Mouse (Mus musculus) liver, embryonic 16.5 days (tissue): Measurements from ENCODE around the gene Gm20431. TPM values are rescaled to one million over a fixed set of nuclear protein-coding genes. Genes with fewer than 3 reads are reported as not detected.
A peak's percentile ranks its signal among the peaks of the same experiment; 100 is the strongest.

ENCODE experiments used
- ATAC-seq: fragments of 200-750 bp; cut with Nextera tagmentation; 2 replicates; pipeline ENCODE4 v1.8.0; 2017; ENCODE audit warnings: low read depth, mild to moderate bottlenecking, moderate number of reproducible peaks, moderate library complexity
- H3K27ac ChIP-seq: fragments of 300-500 bp; sonication (generic); 2 replicates; pipeline ENCODE4 v1.5.1; 2014; ENCODE audit warnings: mild to moderate bottlenecking, low read length
- H3K27me3 ChIP-seq: fragments of 300-500 bp; sonication (generic); 2 replicates; pipeline ENCODE4 v1.6.1; 2014; ENCODE audit warnings: low read depth, low read length, mixed read lengths; ENCODE audit not compliant: control insufficient read depth, insufficient read depth
- H3K36me3 ChIP-seq: fragments of 300-500 bp; sonication (generic); 2 replicates; pipeline ENCODE4 v1.6.1; 2014; ENCODE audit warnings: mild to moderate bottlenecking; ENCODE audit not compliant: control insufficient read depth, insufficient read depth
- H3K4me1 ChIP-seq: fragments of 300-500 bp; sonication (generic); 2 replicates; pipeline ENCODE4 v1.6.1; 2014; ENCODE audit warnings: low read depth, low read length, mixed read lengths; ENCODE audit not compliant: control insufficient read depth
- H3K4me2 ChIP-seq: fragments of 300-500 bp; sonication (generic); 2 replicates; pipeline ENCODE4 v1.6.1; 2014; ENCODE audit warnings: low read depth, low read length, mixed read lengths
- H3K4me3 ChIP-seq: fragments of 300-500 bp; sonication (generic); 2 replicates; pipeline ENCODE4 v1.5.1; 2014; ENCODE audit warnings: low read depth, mild to moderate bottlenecking, low read length
- H3K9ac ChIP-seq: fragments of 300-500 bp; sonication (generic); 2 replicates; pipeline ENCODE4 v1.6.1; 2014; ENCODE audit warnings: low read depth, low read length
- H3K9me3 ChIP-seq: fragments of 300-500 bp; sonication (generic); replicated peaks from 2 replicates; pipeline ENCODE4 v1.6.1; 2016; ENCODE audit warnings: low read length; ENCODE audit not compliant: control insufficient read depth
- WGBS: fragments of 180-500 bp; shearing (Covaris S2); extraction: QIAGEN DNeasy Blood & Tissue Kit; methylation state at CpG from one replicate; pipeline ENCODE4 v1.1.7; 2014; ENCODE audit not compliant: insufficient replicate concordance; 5-methylcytosine and 5-hydroxymethylcytosine counted together
- polyA plus RNA-seq: library from polyadenylated mRNA; unstranded; fragments of >200 nt; fragmentation: Nextera tagmentation; extraction: Ambion mirVana; gene quantifications from 2 replicates; pipeline ENCODE4 v1.2.1, GENCODE M21; 2015

The Gm20431 gene
- polyA plus RNA-seq, 1 experiment from 2014 or later = not detected

- no peak for ATAC-seq
- Histone ChIP-seq H3K27ac (no peak overlapping the region), H3K4me3 (no peak overlapping the region), H3K9me3 (no peaks in the 10 kb centered on the region), H3K27me3 (no peaks in the 10 kb centered on the region), H3K36me3 (peaks cover 24% of the 10 kb centered on the region), H3K4me2 (no peak overlapping the region), H3K4me1 (peaks cover 7% of the 10 kb centered on the region), H3K9ac (no peak overlapping the region)
- WGBS = 86% methylated on average over 4 of the region's 4 CpGs
These were observed 54.6 kb downstream of the Gm20431 start for GRCm38 (mm10) chr2:167606745-167607123.

- H3K36me3 ChIP-seq = peaks cover 24% of the 10 kb centered on the region
- H3K27ac ChIP-seq = peak overlapping the region; percentile 14; the same call in 1 of the 2 replicates
- ATAC-seq = no peak
- H3K9me3 ChIP-seq = no peaks in the 10 kb centered on the region
- H3K4me1 ChIP-seq = peaks cover under 1% of the 10 kb centered on the region
- H3K4me2 ChIP-seq = no peak overlapping the region
- H3K27me3 ChIP-seq = no peaks in the 10 kb centered on the region
- H3K4me3 ChIP-seq = no peak overlapping the region
- H3K9ac ChIP-seq = no peak overlapping the region
- whole genome bisulfite sequencing = 72% methylated on average over 17 of the region's 17 CpGs
These were observed 55.2 kb downstream of the Gm20431 start for GRCm38 (mm10) chr2:167605817-167606744.

- Histone ChIP-seq H3K4me3 (no peak overlapping the region), H3K36me3 (peaks cover 18% of the 10 kb centered on the region), H3K27me3 (no peaks in the 10 kb centered on the region), H3K27ac (no peak overlapping the region), H3K4me2 (no peak overlapping the region), H3K9me3 (no peaks in the 10 kb centered on the region), H3K4me1 (no peaks in the 10 kb centered on the region; the same call in 1 of the 2 replicates), H3K9ac (no peak overlapping the region)
- 29% methylated on average over 11 of the region's 11 CpGs for WGBS
- ATAC-seq = peak; percentile 71
These were observed 56.0 kb downstream of the Gm20431 start for GRCm38 (mm10) chr2:167605178-167605794.

GRCm38 (mm10) chr2:167602978-167603377 lies 58.3 kb downstream of the Gm20431 start:
- no peak overlapping the region for H3K27ac ChIP-seq
- no peaks in the 10 kb centered on the region; the same call in 1 of the 2 replicates for H3K4me1 ChIP-seq
- ATAC-seq = no peak
- H3K4me3 ChIP-seq = no peak overlapping the region
- 43% methylated on average over 5 of the region's 5 CpGs for WGBS
- H3K9ac ChIP-seq = no peak overlapping the region
- H3K9me3 ChIP-seq = no peaks in the 10 kb centered on the region
- no peak overlapping the region for H3K4me2 ChIP-seq
- peaks cover 5% of the 10 kb centered on the region; the same call in 1 of the 2 replicates for H3K36me3 ChIP-seq
- H3K27me3 ChIP-seq = no peaks in the 10 kb centered on the region; the same call in 1 of the 2 replicates

- no peak for ATAC-seq
- no peak overlapping the region for H3K27ac ChIP-seq
- H3K4me1 ChIP-seq = no peaks in the 10 kb centered on the region; the same call in 1 of the 2 replicates
- H3K4me2 ChIP-seq = no peak overlapping the region
- no peaks in the 10 kb centered on the region; the same call in 1 of the 2 replicates for H3K27me3 ChIP-seq
- peaks cover 2% of the 10 kb centered on the region; the same call in 1 of the 2 replicates for H3K36me3 ChIP-seq
- no peak overlapping the region for H3K9ac ChIP-seq
- WGBS = 68% methylated on average over 2 of the region's 2 CpGs
- no peaks in the 10 kb centered on the region for H3K9me3 ChIP-seq
- H3K4me3 ChIP-seq = no peak overlapping the region
These were observed 58.9 kb downstream of the Gm20431 start for GRCm38 (mm10) chr2:167602364-167602763.

- no peaks in the 10 kb centered on the region; the same call in 1 of the 2 replicates for H3K27me3 ChIP-seq
- H3K27ac ChIP-seq = no peak overlapping the region
- no peaks in the 10 kb centered on the region; the same call in 1 of the 2 replicates for H3K4me1 ChIP-seq
- no peak overlapping the region for H3K4me2 ChIP-seq
- 59% methylated on average over 8 of the region's 8 CpGs for WGBS
- H3K36me3 ChIP-seq = no peaks in the 10 kb centered on the region
- no peak overlapping the region for H3K9ac ChIP-seq
- H3K4me3 ChIP-seq = no peak overlapping the region
- ATAC-seq = no peak
- H3K9me3 ChIP-seq = no peaks in the 10 kb centered on the region
These were observed 60.8 kb downstream of the Gm20431 start for GRCm38 (mm10) chr2:167600481-167600995.

GRCm38 (mm10) chr2:167599917-167600316 lies 61.4 kb downstream of the Gm20431 start:
- Histone ChIP-seq H3K27ac (no peak overlapping the region), H3K9me3 (no peaks in the 10 kb centered on the region), H3K4me1 (no peaks in the 10 kb centered on the region), H3K4me3 (no peak overlapping the region), H3K36me3 (no peaks in the 10 kb centered on the region), H3K9ac (no peak overlapping the region), H3K4me2 (no peak overlapping the region), H3K27me3 (no peaks in the 10 kb centered on the region; the same call in 1 of the 2 replicates)
- ATAC-seq = no peak
- 59% methylated on average over 6 of the region's 6 CpGs for WGBS

- Histone ChIP-seq H3K9ac (no peak overlapping the region), H3K9me3 (no peaks in the 10 kb centered on the region), H3K4me2 (no peak overlapping the region), H3K27me3 (no peaks in the 10 kb centered on the region; the same call in 1 of the 2 replicates), H3K36me3 (no peaks in the 10 kb centered on the region), H3K4me3 (no peak overlapping the region), H3K4me1 (no peaks in the 10 kb centered on the region), H3K27ac (no peak overlapping the region)
- no peak for ATAC-seq
- WGBS = 73% methylated on average over 5 of the region's 5 CpGs
These were observed 62.1 kb downstream of the Gm20431 start for GRCm38 (mm10) chr2:167599195-167599594.
